Mouse (Mus musculus) fat pad, adult 2 months (tissue): Measurements from ENCODE around the gene Ddr2.
"Not testable (repeated sequence)": the region's sequence is repeated elsewhere in the genome, so short reads cannot be mapped to it uniquely, and the experiment has no call there.

Source experiments
- DNase-seq: peaks from one replicate; pipeline ENCODE4 v3.0.0-alpha.2; 2011; ENCODE audit warnings: low read depth, low spot score; ENCODE audit errors: extremely low read depth

Ddr2 gene

GRCm38 (mm10) chr1:170044726-170045471 lies 65.7 kb downstream of the Ddr2 start:
- no peak for DNase-seq

GRCm38 (mm10) chr1:170043753-170044152 lies 66.8 kb downstream of the Ddr2 start:
- no peak for DNase-seq

GRCm38 (mm10) chr1:170042996-170043395 lies 67.6 kb downstream of the Ddr2 start:
- DNase-seq = no peak

- no peak for DNase-seq
These were observed 71.2 kb downstream of the Ddr2 start for GRCm38 (mm10) chr1:170039402-170039801.

- DNase-seq = no peak
These were observed 75.0 kb downstream of the Ddr2 start for GRCm38 (mm10) chr1:170035575-170035974.

GRCm38 (mm10) chr1:170034961-170035360 lies 75.6 kb downstream of the Ddr2 start:
- peak; percentile 63 for DNase-seq

GRCm38 (mm10) chr1:170031656-170032055 lies 78.9 kb downstream of the Ddr2 start:
- DNase-seq = no peak

GRCm38 (mm10) chr1:170014784-170015183 lies 95.8 kb downstream of the Ddr2 start:
- no peak for DNase-seq

GRCm38 (mm10) chr1:170010716-170011505 lies 99.7 kb downstream of the Ddr2 start:
- DNase-seq = no peak

GRCm38 (mm10) chr1:170009296-170009695 lies 101.3 kb downstream of the Ddr2 start:
- no peak for DNase-seq

- DNase-seq = no peak
These were observed 101.9 kb downstream of the Ddr2 start for GRCm38 (mm10) chr1:170008432-170009220.

GRCm38 (mm10) chr1:170006516-170006915 lies 104.0 kb downstream of the Ddr2 start:
- no peak for DNase-seq

- no peak for DNase-seq
These were observed 105.3 kb downstream of the Ddr2 start for GRCm38 (mm10) chr1:170005297-170005696.

- not testable (repeated sequence) for DNase-seq
These were observed 116.7 kb downstream of the Ddr2 start for GRCm38 (mm10) chr1:169993901-169994300.

GRCm38 (mm10) chr1:169986166-169986565 lies 124.4 kb downstream of the Ddr2 start:
- DNase-seq = no peak

- DNase-seq = no peak
These were observed 132.9 kb downstream of the Ddr2 start for GRCm38 (mm10) chr1:169977621-169978020.

- DNase-seq = no peak
These were observed 138.6 kb downstream of the Ddr2 start for GRCm38 (mm10) chr1:169971998-169972397.

GRCm38 (mm10) chr1:169970936-169971335 lies 139.6 kb downstream of the Ddr2 start:
- DNase-seq = no peak

- no peak for DNase-seq
These were observed 141.1 kb downstream of the Ddr2 start for GRCm38 (mm10) chr1:169969516-169969886.

- DNase-seq = peak; percentile 81
These were observed 141.6 kb downstream of the Ddr2 start, which contains the start of gene Hsd17b7 for GRCm38 (mm10) chr1:169968792-169969515. TSS of gene Hsd17b7 (minus strand) at chr1:169969241.

GRCm38 (mm10) chr1:169953106-169953505 lies 157.5 kb downstream of the Ddr2 start:
- DNase-seq = no peak
